Mouse (Mus musculus) myocyte (in vitro differentiated cells): Measurements from ENCODE around the gene Txndc17.

Experiments used
- POLR2A ChIP-seq: IDR thresholded peaks from one replicate; pipeline ENCODE4 v1.6.1; 2011; ENCODE audit warnings: low read depth, mild to moderate bottlenecking, control low read depth, moderate library complexity; ENCODE audit not compliant: insufficient read length
- POLR2AphosphoS2 ChIP-seq: IDR thresholded peaks from one replicate; pipeline ENCODE4 v1.6.1; 2011; ENCODE audit warnings: low read depth, control low read depth; ENCODE audit not compliant: insufficient read length

DNA sequence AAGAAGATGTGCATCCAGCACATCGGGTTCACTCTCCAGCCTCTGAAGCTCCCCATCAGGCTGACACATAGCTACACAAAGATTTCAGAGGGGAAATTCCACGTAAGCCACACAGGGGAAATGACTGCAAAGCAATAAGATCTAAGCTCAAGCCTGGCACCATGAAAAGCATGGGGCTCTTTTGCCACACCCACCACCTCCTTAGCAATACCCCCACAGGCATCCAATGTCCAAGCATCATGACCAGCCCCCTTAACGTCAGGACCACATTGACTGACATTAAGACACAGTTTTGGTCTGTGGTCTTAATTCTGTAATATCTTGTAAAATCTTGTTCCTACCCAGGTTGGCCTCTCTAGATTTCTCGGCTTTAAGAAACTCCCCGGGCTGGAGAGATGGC, 26.8 kb upstream of the Txndc17 start:
- TF ChIP-seq POLR2A (no peak), POLR2AphosphoS2 (no peak)
